Comparison of ENCODE assay signal across 8 mouse cellular contexts in genomic region chr3:88424605-88425329, GRCm38 (mm10). TPM values are rescaled to one million over a fixed set of nuclear protein-coding genes. Genes with fewer than 3 reads are reported as not detected.
DNase-seq lines count a peak whose midpoint lies in the region; ATAC-seq and TF ChIP-seq lines count a peak whose summit lies in the region.

Slc25a44 (minus strand) TSS chr3:88425139.

- 0 out of 2 replicates have a peak, but pooled peaks have one; percentile 4 for TF ChIP-seq EP300 in heart, postnatal 0 days (IDR thresholded peaks at IDR 0.05; ENCODE audit: low read depth)

- H3K4me2 ChIP-seq in forebrain, embryonic 12.5 days, result peak within 1 kb of the TSS; percentile 96
- peak within 1 kb of the TSS; percentile 91 for H3K4me2 ChIP-seq in heart, postnatal 0 days (ENCODE audit: low read depth, low read length)
- peak within 1 kb of the TSS; percentile 92 for H3K4me2 ChIP-seq in liver, embryonic 16.5 days (ENCODE audit: low read depth, low read length)
- H3K4me2 ChIP-seq in neural tube, embryonic 13.5 days, result peak within 1 kb of the TSS; percentile 75

- ATAC-seq in forebrain, embryonic 12.5 days (ENCODE audit: low FRiP score), result peak; percentile 97
- peak; percentile 99 for ATAC-seq in heart, postnatal 0 days (ENCODE audit: insufficient read depth, low read depth)
- ATAC-seq in liver, embryonic 16.5 days (ENCODE audit: low read depth), result peak; percentile 97
- peak; percentile 97 for ATAC-seq in neural tube, embryonic 13.5 days (ENCODE audit: low read depth)

- peaks cover 21% of the 10 kb centered on the region for H3K36me3 ChIP-seq in E14TG2a.4 (ENCODE audit: insufficient read depth, low read length)
- peaks cover 18% of the 10 kb centered on the region for H3K36me3 ChIP-seq in forebrain, embryonic 12.5 days (replicated peaks)
- H3K36me3 ChIP-seq in heart, postnatal 0 days (replicated peaks; ENCODE audit: control insufficient read depth, insufficient read depth, low read length), result peaks cover 18% of the 10 kb centered on the region
- peaks cover 11% of the 10 kb centered on the region for H3K36me3 ChIP-seq in liver, embryonic 16.5 days (ENCODE audit: control insufficient read depth, insufficient read depth)
- H3K36me3 ChIP-seq in neural tube, embryonic 13.5 days, result peaks cover 16% of the 10 kb centered on the region
- no peaks in the 10 kb centered on the region; the same call in 1 of the 2 replicates for H3K36me3 ChIP-seq in testis, adult 2 months (ENCODE audit: control insufficient read depth, insufficient read depth, low read length)

- H3K9me3 ChIP-seq in E14TG2a.4 (ENCODE audit: low read length), result no peaks in the 10 kb centered on the region
- H3K9me3 ChIP-seq in forebrain, embryonic 12.5 days, result no peaks in the 10 kb centered on the region
- no peaks in the 10 kb centered on the region for H3K9me3 ChIP-seq in heart, postnatal 0 days (replicated peaks; ENCODE audit: control insufficient read depth, low read length)
- no peaks in the 10 kb centered on the region for H3K9me3 ChIP-seq in liver, embryonic 16.5 days (replicated peaks; ENCODE audit: control insufficient read depth, low read length)
- no peaks in the 10 kb centered on the region for H3K9me3 ChIP-seq in neural tube, embryonic 13.5 days

- DNase-seq in c-Kit-positive CD71-positive TER-119-positive erythroid progenitor cells, embryonic 14.5 days (ENCODE audit: low spot score), result peak; percentile 99
- DNase-seq in heart, postnatal 0 days (ENCODE audit: low spot score), result peak; percentile 99
- DNase-seq in kidney, postnatal 4 days, result peak; percentile 92 to 94

- TF ChIP-seq POLR2A in testis, adult 2 months (IDR thresholded peaks at IDR 0.05; ENCODE audit: control insufficient read depth, low read depth, low read length), result peak; percentile 78

- H3K9ac ChIP-seq in forebrain, embryonic 12.5 days, result peak within 1 kb of the TSS; percentile 74
- H3K9ac ChIP-seq in heart, postnatal 0 days (replicated peaks; ENCODE audit: low read depth, low read length), result peak within 1 kb of the TSS; percentile 74
- peak within 1 kb of the TSS; percentile 85 for H3K9ac ChIP-seq in liver, embryonic 16.5 days (ENCODE audit: low read depth, low read length)
- H3K9ac ChIP-seq in neural tube, embryonic 13.5 days, result peak within 1 kb of the TSS; percentile 82

- no peaks in the 10 kb centered on the region for H3K27me3 ChIP-seq in E14TG2a.4 (ENCODE audit: insufficient read depth, low read length)
- no peaks in the 10 kb centered on the region for H3K27me3 ChIP-seq in forebrain, embryonic 12.5 days
- H3K27me3 ChIP-seq in heart, postnatal 0 days (ENCODE audit: control insufficient read depth, insufficient read depth, low read length), result no peaks in the 10 kb centered on the region
- H3K27me3 ChIP-seq in liver, embryonic 16.5 days (ENCODE audit: control insufficient read depth, insufficient read depth, low read depth, low read length), result no peaks in the 10 kb centered on the region
- no peaks in the 10 kb centered on the region for H3K27me3 ChIP-seq in neural tube, embryonic 13.5 days
- no peaks in the 10 kb centered on the region for H3K27me3 ChIP-seq in testis, adult 2 months (ENCODE audit: control insufficient read depth, insufficient read depth, low read length)

- 1% methylated on average over 35 of the region's 35 CpGs for WGBS in forebrain, embryonic 12.5 days
- under 1% methylated on average over 35 of the region's 35 CpGs for WGBS in heart, postnatal 0 days
- WGBS in liver, embryonic 16.5 days (ENCODE audit: insufficient replicate concordance), result under 1% methylated on average over 35 of the region's 35 CpGs
- WGBS in neural tube, embryonic 13.5 days, result under 1% methylated on average over 35 of the region's 35 CpGs

- peak within 1 kb of the TSS; percentile 89 for H3K4me3 ChIP-seq in E14TG2a.4 (replicated peaks; ENCODE audit: low read length)
- H3K4me3 ChIP-seq in forebrain, embryonic 12.5 days (replicated peaks), result peak within 1 kb of the TSS; percentile 80
- H3K4me3 ChIP-seq in heart, postnatal 0 days (ENCODE audit: low read depth, low read length), result peak within 1 kb of the TSS; percentile 78
- peak within 1 kb of the TSS; percentile 88 for H3K4me3 ChIP-seq in liver, embryonic 16.5 days (ENCODE audit: low read depth, low read length)
- peak within 1 kb of the TSS; percentile 79 for H3K4me3 ChIP-seq in neural tube, embryonic 13.5 days
- H3K4me3 ChIP-seq in testis, adult 2 months (ENCODE audit: control insufficient read depth, low read depth, low read length), result peak within 1 kb of the TSS; percentile 88

- no peak for TF ChIP-seq CTCF in E14TG2a.4 (conservative IDR thresholded peaks at IDR 0.05; ENCODE audit: low read length)
- no peak for TF ChIP-seq CTCF in heart, postnatal 0 days (IDR thresholded peaks at IDR 0.05; ENCODE audit: low read depth)
- no peak for TF ChIP-seq CTCF in testis, adult 2 months (IDR thresholded peaks at IDR 0.05; ENCODE audit: control insufficient read depth, insufficient read depth, insufficient replicate concordance, low read depth, low read length)

- H3K27ac ChIP-seq in forebrain, embryonic 12.5 days, result peak within 1 kb of the TSS; percentile 53; the same call in 1 of the 2 replicates
- H3K27ac ChIP-seq in heart, postnatal 0 days (ENCODE audit: low read depth), result peak within 1 kb of the TSS; percentile 40
- peak within 1 kb of the TSS; percentile 68 for H3K27ac ChIP-seq in liver, embryonic 16.5 days (ENCODE audit: low read length)
- H3K27ac ChIP-seq in neural tube, embryonic 13.5 days (replicated peaks), result peak within 1 kb of the TSS; percentile 81
- H3K27ac ChIP-seq in testis, adult 2 months (ENCODE audit: control insufficient read depth, insufficient read depth, low read depth, low read length), result no peak within 1 kb of the TSS; the same call in 1 of the 2 replicates

- peaks cover 54% of the 10 kb centered on the region for H3K4me1 ChIP-seq in E14TG2a.4 (replicated peaks; ENCODE audit: low read depth, low read length)
- peaks cover 25% of the 10 kb centered on the region for H3K4me1 ChIP-seq in forebrain, embryonic 12.5 days
- H3K4me1 ChIP-seq in heart, postnatal 0 days (ENCODE audit: control insufficient read depth, insufficient read depth), result peaks cover 14% of the 10 kb centered on the region
- H3K4me1 ChIP-seq in liver, embryonic 16.5 days (ENCODE audit: control insufficient read depth, low read depth, low read length), result peaks cover 37% of the 10 kb centered on the region
- H3K4me1 ChIP-seq in neural tube, embryonic 13.5 days (replicated peaks), result peaks cover 37% of the 10 kb centered on the region
- H3K4me1 ChIP-seq in testis, adult 2 months (ENCODE audit: control insufficient read depth, insufficient read depth, low read length), result peaks cover 5% of the 10 kb centered on the region

RNA-seq across cellular contexts. Expression of gene Slc25a44, which starts in this region (rescaled TPM):
- 22.7 and 24.9 TPM in 2 replicates for polyA plus RNA-seq in forebrain, embryonic 12.5 days (2016; fragmentation: Nextera tagmentation; extraction: Ambion mirVana)
- total RNA-seq in heart, postnatal 0 days (2014; rRNA removed; ENCODE audit: low replicate concordance), result 17.2 and 25.4 TPM in 2 replicates
- 9.6 and 9.7 TPM in 2 replicates for polyA plus RNA-seq in heart, postnatal 0 days (2015; fragmentation: Nextera tagmentation; extraction: Ambion mirVana)
- 10.0 and 11.8 TPM in 2 replicates for polyA plus RNA-seq in liver, embryonic 16.5 days (2015; fragmentation: Nextera tagmentation; extraction: Ambion mirVana)
- polyA plus RNA-seq in neural tube, embryonic 13.5 days (2015; fragmentation: Nextera tagmentation; extraction: Ambion mirVana), result 30.4 and 31.1 TPM in 2 replicates
- polyA plus RNA-seq in testis, adult 2 months (2012; rRNA removed), result 12.2 and 12.7 TPM in 2 replicates
